Mouse (Mus musculus) heart, embryonic 15.5 days (tissue): ENCODE measurements around the gene Vat1. TPM values are rescaled to one million over a fixed set of nuclear protein-coding genes. Genes with fewer than 3 reads are reported as not detected.
A peak's percentile ranks its signal among the peaks of the same experiment; 100 is the strongest.
"Not testable (repeated sequence)": the region's sequence is repeated elsewhere in the genome, so short reads cannot be mapped to it uniquely, and the experiment has no call there.

Source experiments
- ATAC-seq: fragments of 200-750 bp; cut with Nextera tagmentation; replicated peaks from 2 replicates; pipeline ENCODE4 v1.8.0; 2017; ENCODE audit warnings: low read depth, moderate TSS enrichment; ENCODE audit not compliant: insufficient number of reproducible peaks, insufficient read depth, low FRiP score
- H3K27ac ChIP-seq: fragments of 300-500 bp; sonication (generic); 2 replicates; pipeline ENCODE4 v1.5.1; 2015; ENCODE audit warnings: mild to moderate bottlenecking, inconsistent platforms
- H3K27me3 ChIP-seq: fragments of 300-500 bp; sonication (generic); 2 replicates; pipeline ENCODE4 v1.6.1; 2015; ENCODE audit warnings: inconsistent platforms
- H3K36me3 ChIP-seq: fragments of 300-500 bp; sonication (generic); 2 replicates; pipeline ENCODE4 v1.6.1; 2015; ENCODE audit warnings: mild to moderate bottlenecking, inconsistent platforms
- H3K4me1 ChIP-seq: fragments of 300-500 bp; sonication (generic); replicated peaks from 2 replicates; pipeline ENCODE4 v1.6.1; 2015; ENCODE audit warnings: inconsistent platforms
- H3K4me2 ChIP-seq: fragments of 300-500 bp; sonication (generic); 2 replicates; pipeline ENCODE4 v1.6.1; 2015; ENCODE audit warnings: inconsistent platforms, mild to moderate bottlenecking, moderate library complexity
- H3K4me3 ChIP-seq: fragments of 300-500 bp; sonication (generic); 2 replicates; pipeline ENCODE4 v1.5.1; 2015; ENCODE audit warnings: mild to moderate bottlenecking, inconsistent platforms
- H3K9ac ChIP-seq: fragments of 300-500 bp; sonication (generic); 2 replicates; pipeline ENCODE4 v1.6.1; 2015; ENCODE audit warnings: mild to moderate bottlenecking, inconsistent platforms
- H3K9me3 ChIP-seq: fragments of 300-500 bp; sonication (generic); replicated peaks from 2 replicates; pipeline ENCODE4 v1.6.1; 2016; ENCODE audit warnings: inconsistent platforms
- WGBS: fragments of 180-500 bp; shearing (Covaris S2); methylation state at CpG from one replicate; pipeline ENCODE4 v1.1.7; 2015; ENCODE audit warnings: mixed read lengths; 5-methylcytosine and 5-hydroxymethylcytosine counted together
- polyA plus RNA-seq: library from polyadenylated mRNA; unstranded; fragments of >200 nt; fragmentation: Nextera tagmentation; extraction: Ambion mirVana; gene quantifications from 2 replicates; pipeline ENCODE4 v1.2.1, GENCODE M21; 2015

Gene Vat1
- polyA plus RNA-seq, 1 experiment from 2014 or later: 30.2 TPM

DNA sequence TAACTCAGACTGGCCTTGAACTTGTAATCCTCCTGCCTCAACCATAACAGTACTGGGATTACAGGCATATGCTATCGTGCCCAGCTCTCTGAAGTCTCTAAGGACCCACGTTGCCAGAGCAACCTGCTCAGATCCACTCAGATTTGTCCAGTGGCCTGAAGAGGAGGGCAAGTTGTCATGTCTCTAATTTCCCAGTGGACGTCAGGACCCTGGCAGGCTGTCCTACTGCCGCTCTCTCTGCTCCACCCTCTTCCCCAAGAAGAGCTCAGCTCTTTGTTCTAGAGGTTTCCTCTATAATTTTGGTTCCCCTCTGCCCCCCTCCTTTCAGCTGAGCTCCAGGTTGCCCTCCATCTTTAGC, 11.1 kb upstream of the Vat1 start:
- Histone ChIP-seq H3K36me3 (no peaks in the 10 kb centered on the region), H3K4me2 (no peak overlapping the region), H3K9ac (no peak overlapping the region), H3K27me3 (no peaks in the 10 kb centered on the region), H3K4me1 (peaks cover 20% of the 10 kb centered on the region), H3K9me3 (no peaks in the 10 kb centered on the region), H3K4me3 (no peak overlapping the region), H3K27ac (no peak overlapping the region)
- 66% methylated on average over 4 of the region's 4 CpGs for WGBS
- no peak for ATAC-seq

DNA sequence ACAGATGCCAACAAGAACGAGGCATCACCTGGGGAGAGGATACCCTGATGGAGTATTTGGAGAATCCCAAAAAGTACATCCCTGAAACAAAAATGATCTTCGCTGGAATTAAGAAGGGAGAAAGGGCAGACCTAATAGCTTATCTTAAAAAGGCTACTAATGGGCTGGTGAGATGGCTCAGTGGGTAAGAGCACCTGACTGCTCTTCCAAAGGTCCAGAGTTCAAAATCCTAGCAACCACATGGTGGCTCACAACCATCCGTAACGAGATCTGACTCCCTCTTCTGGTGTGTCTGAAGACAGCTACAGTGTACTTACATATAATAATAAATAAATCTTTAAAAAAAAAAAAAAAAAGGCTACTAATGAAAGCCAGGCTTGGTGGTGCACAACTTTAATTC, 10.3 kb upstream of the Vat1 start:
- H3K4me2 ChIP-seq, H3K9me3 ChIP-seq, H3K27ac ChIP-seq, ATAC-seq, H3K9ac ChIP-seq, H3K27me3 ChIP-seq, H3K36me3 ChIP-seq, H3K4me3 ChIP-seq: not testable (repeated sequence)
- WGBS: 86% methylated on average over 4 of the region's 4 CpGs
- H3K4me1 ChIP-seq: peaks cover 17% of the 10 kb centered on the region

DNA sequence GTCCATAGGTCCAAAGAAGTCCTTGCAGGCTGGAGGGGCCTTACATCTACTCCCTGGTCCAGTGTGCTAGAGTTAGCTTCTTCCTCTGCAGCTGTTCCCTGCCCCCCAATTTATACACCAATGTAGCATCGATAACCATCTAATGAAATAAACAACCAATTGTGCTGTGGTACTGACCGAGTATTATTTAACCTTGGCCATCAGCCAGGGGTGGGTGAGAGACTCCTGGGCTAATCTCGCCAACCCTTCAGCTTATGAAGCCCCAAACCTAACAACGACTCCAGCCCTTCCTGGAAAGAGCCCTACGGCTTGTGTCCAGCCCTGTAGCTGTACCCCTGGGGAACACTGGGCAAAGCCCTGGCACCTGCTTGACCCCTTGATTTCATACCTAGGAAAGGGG, 8.3 kb upstream of the Vat1 start:
- no peaks in the 10 kb centered on the region for H3K27me3 ChIP-seq
- WGBS: 62% methylated on average over 5 of the region's 5 CpGs
- no peak overlapping the region for H3K4me2 ChIP-seq
- no peak overlapping the region for H3K27ac ChIP-seq
- no peaks in the 10 kb centered on the region for H3K36me3 ChIP-seq
- H3K9me3 ChIP-seq: no peaks in the 10 kb centered on the region
- no peak overlapping the region for H3K9ac ChIP-seq
- ATAC-seq: no peak
- H3K4me1 ChIP-seq: peaks cover 8% of the 10 kb centered on the region
- H3K4me3 ChIP-seq: no peak overlapping the region

DNA sequence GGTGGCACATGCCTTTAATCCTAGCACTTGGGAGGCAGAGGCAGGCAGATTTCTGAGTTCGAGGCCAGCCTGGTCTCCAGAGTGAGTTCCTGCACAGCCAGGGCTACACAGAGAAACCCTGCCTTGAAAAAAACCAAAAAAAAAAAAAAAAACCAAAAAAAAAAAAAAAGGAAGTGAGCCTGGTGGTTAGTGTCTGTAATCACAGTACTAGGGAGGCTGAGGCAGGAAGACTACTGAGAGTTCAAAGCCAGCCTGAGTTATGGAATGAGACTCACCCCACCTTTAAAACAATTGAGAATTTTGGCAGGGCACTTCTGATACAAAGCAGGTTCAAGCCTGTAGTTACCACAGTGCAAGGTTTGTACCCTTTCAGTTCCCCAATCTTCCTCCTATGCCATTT, 7.7 kb upstream of the Vat1 start:
- not testable (repeated sequence) for ATAC-seq, H3K27me3 ChIP-seq, H3K9me3 ChIP-seq, H3K36me3 ChIP-seq, H3K4me3 ChIP-seq, H3K4me1 ChIP-seq, H3K27ac ChIP-seq, H3K9ac ChIP-seq, H3K4me2 ChIP-seq
- WGBS: 55% methylated on average over 1 of the region's 1 CpGs

DNA sequence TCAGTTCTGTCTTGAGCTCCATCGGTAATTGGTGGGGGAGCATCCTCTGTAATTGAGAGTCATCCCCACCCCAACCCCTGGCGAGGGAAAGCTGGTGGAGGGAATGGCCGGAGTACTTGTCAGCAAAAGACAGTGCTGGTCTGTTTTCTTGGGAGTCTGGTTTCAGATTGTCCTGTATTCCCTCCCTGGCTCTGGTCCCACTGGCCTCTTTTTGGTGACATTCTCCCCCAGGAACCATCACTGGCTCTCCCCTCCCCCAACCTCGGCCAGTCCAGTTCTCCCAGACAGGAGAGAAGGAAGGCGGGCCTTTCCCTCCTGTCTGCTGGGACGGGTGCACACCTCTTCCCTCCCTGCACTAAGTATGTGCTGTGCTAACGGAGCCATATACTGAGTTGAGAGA, 6.3 kb upstream of the Vat1 start:
- ATAC-seq: no peak
- Histone ChIP-seq H3K4me3 (no peak overlapping the region), H3K27me3 (no peaks in the 10 kb centered on the region), H3K36me3 (no peaks in the 10 kb centered on the region), H3K9me3 (no peaks in the 10 kb centered on the region), H3K27ac (no peak overlapping the region), H3K4me1 (peaks cover 16% of the 10 kb centered on the region), H3K9ac (no peak overlapping the region), H3K4me2 (no peak overlapping the region)
- 47% methylated on average over 7 of the region's 7 CpGs for WGBS

DNA sequence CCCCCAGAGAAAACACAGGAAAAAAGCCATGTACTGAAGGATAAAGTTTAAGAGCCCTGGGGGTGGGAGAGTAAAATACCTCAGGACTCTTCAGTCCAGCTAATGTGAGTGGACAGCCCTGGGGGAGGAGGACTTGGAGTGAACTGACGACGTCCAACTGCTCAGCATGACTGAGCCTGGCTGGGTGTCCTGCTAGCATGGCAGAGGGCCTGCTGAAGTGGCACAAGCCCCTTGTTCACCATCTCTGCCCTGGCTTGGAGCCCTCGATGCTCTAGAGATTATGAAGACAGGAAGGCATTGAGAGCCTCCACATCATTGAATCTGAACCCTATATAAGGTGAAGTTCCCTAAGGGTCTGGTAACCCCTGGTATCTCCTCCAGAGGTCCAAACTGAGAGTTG, 5.9 kb upstream of the Vat1 start:
- H3K9me3 ChIP-seq: no peaks in the 10 kb centered on the region
- peaks cover 20% of the 10 kb centered on the region for H3K4me1 ChIP-seq
- no peaks in the 10 kb centered on the region for H3K36me3 ChIP-seq
- H3K4me2 ChIP-seq: no peak overlapping the region
- no peak overlapping the region for H3K27ac ChIP-seq
- no peak overlapping the region for H3K4me3 ChIP-seq
- ATAC-seq: no peak
- H3K9ac ChIP-seq: no peak overlapping the region
- 44% methylated on average over 3 of the region's 3 CpGs for WGBS
- no peaks in the 10 kb centered on the region for H3K27me3 ChIP-seq

DNA sequence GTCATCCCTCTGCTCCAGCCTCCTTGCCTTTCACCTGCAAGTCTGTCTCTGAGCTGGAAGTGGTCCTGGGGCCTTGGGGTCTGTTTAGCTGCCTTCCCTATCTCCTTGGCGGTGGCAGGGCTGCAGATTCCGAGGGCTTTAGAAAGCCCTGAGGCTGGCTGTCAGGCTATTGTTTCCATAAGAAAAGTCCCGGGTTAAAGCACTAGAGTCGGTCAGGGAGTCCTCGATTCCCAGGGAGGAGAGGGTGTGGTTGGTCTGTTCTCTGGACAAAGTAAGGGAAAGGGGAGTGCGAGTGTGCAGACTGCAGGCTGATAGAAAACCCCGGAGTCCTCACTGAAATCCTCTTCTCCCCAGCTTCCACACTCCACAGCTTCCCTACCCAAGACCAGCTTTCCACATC, 4.2 kb upstream of the Vat1 start:
- H3K4me2 ChIP-seq: no peak overlapping the region

DNA sequence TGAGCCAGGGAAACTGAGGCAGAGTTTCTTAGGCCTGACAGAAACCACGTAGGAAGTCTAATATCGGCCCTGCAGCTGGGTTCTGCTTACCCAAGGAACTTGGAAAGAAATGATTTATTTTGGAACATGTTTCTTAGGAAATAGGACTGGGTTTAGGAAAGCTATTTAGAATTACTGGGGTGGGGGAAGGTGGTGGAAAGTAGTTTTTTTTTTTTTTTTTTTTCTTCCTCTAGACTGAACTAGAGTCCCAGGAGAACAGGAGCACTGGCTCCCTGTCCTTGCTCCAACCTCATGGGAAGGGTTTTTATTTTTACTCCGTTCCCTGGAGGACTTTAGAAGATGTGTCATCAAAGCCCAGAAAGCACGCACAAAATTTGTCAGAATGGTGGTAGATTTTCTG, 3.1 kb upstream of the Vat1 start:
- H3K4me2 ChIP-seq: peak overlapping the region; percentile 88
- H3K4me1 ChIP-seq: peaks cover 36% of the 10 kb centered on the region
- ATAC-seq: no peak
- no peak overlapping the region for H3K27ac ChIP-seq
- 64% methylated on average over 4 of the region's 4 CpGs for WGBS
- no peaks in the 10 kb centered on the region for H3K36me3 ChIP-seq
- H3K9ac ChIP-seq: peak overlapping the region; percentile 78
- no peaks in the 10 kb centered on the region for H3K27me3 ChIP-seq
- peak overlapping the region; percentile 84 for H3K4me3 ChIP-seq
- no peaks in the 10 kb centered on the region for H3K9me3 ChIP-seq

More for the DNA sequence above, 4.2 kb upstream of the Vat1 start:
- H3K9ac ChIP-seq: no peak overlapping the region
- H3K9me3 ChIP-seq: no peaks in the 10 kb centered on the region
- H3K4me3 ChIP-seq: no peak overlapping the region
- no peaks in the 10 kb centered on the region for H3K36me3 ChIP-seq
- WGBS: 32% methylated on average over 7 of the region's 7 CpGs
- H3K27me3 ChIP-seq: no peaks in the 10 kb centered on the region
- ATAC-seq: no peak
- H3K4me1 ChIP-seq: peaks cover 28% of the 10 kb centered on the region
- H3K27ac ChIP-seq: no peak overlapping the region

DNA sequence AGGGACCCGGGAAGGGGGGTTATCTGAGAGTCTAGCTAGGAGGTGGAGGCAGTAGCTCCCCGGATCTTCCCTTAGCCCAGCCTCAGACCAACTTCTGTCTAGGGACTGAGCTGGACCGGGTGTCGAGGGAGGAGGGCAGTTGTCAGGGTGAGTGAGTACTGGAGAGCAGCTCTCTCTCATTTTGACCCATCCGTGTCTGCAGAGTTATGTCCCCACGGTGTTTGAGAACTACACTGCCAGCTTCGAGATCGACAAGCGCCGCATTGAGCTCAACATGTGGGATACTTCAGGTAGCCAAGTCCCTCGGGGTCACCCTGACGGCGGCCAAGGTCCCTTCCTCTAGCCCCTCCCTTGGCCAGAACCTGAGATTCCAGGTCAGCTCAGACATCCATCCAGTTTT, 2.7 kb upstream of the Vat1 start:
- 9% methylated on average over 13 of the region's 13 CpGs for whole genome bisulfite sequencing
- Histone ChIP-seq H3K4me3 (peak overlapping the region; percentile 84), H3K4me1 (peaks cover 40% of the 10 kb centered on the region), H3K27ac (no peak overlapping the region), H3K36me3 (no peaks in the 10 kb centered on the region), H3K4me2 (peak overlapping the region; percentile 88), H3K27me3 (no peaks in the 10 kb centered on the region), H3K9me3 (no peaks in the 10 kb centered on the region), H3K9ac (peak overlapping the region; percentile 78)
- ATAC-seq: no peak

DNA sequence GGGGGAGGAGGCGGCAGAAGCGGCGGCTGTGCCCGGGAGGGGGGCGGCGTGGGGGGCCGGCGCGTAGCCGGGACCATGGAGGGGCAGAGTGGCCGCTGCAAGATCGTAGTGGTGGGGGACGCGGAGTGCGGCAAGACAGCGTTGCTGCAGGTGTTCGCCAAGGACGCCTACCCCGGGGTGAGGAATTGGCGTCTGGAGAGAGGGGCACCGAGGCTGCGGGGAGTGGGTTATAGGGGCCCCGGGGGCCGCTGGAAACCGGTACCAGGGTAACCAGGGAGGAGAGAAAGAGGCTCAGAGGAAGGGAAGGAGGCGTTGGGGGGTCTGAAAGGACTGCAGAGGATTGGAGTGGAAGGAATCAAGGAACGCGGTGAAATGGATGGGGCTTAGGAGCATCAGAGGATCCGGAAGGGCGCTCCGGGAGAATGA, 2.2 kb upstream of the Vat1 start:
- H3K4me1 ChIP-seq: peaks cover 44% of the 10 kb centered on the region
- peak; percentile 2; the same call in 1 of the 2 replicates for ATAC-seq
- H3K36me3 ChIP-seq: no peaks in the 10 kb centered on the region
- WGBS: under 1% methylated on average over 30 of the region's 31 CpGs
- no peaks in the 10 kb centered on the region for H3K27me3 ChIP-seq
- peak overlapping the region; percentile 84 for H3K4me3 ChIP-seq
- H3K27ac ChIP-seq: peak overlapping the region; percentile 53
- H3K4me2 ChIP-seq: peak overlapping the region; percentile 88
- no peaks in the 10 kb centered on the region for H3K9me3 ChIP-seq
- H3K9ac ChIP-seq: peak overlapping the region; percentile 78

DNA sequence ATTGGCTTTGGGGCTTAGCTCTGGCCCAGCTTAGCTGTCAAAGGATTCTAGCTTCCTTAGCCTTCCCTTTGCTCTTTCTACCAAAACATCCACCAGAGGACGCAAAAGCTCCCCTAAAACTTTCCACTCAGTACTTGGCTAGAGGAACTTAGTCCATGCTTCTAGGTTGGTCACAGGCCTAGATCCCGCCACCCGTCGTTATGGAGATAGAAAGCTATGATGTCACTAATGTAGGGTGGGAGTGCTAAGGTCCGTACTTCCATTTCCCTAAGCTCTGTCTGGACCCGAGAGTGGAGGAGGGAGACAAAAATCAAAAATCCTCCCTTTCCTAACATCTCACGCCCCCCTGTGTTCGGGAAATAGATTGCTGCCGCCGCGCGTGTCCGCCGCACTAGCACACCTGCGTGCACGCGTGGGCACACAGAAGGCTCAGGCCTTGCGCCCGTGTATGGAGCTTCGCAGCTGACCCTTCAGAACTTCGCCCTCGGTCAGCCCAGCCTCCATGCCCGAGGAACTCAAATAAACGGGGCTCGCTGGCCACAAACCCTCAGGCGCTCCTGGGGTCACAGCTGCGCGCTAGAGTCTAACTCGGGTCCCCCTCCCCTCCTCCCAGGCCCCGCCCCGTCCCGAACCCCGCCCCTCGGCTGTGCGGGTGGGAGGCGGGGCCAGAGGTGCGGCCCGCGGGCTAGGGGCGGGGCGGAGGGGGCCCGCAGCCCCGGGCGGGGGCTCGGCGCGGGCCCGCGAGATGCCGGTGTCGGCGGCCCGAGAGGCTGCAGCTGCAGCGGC, 1.6 kb upstream of the Vat1 start:
- Histone ChIP-seq H3K9me3 (no peaks in the 10 kb centered on the region), H3K9ac (peak overlapping the region; percentile 78), H3K36me3 (peaks cover under 1% of the 10 kb centered on the region; the same call in 1 of the 2 replicates), H3K4me1 (peaks cover 50% of the 10 kb centered on the region), H3K27me3 (no peaks in the 10 kb centered on the region), H3K4me2 (peak overlapping the region; percentile 88), H3K4me3 (peak overlapping the region; percentile 84), H3K27ac (peak overlapping the region; percentile 53)
- WGBS: under 1% methylated on average over 53 of the region's 54 CpGs
- ATAC-seq: peak; percentile 83

DNA sequence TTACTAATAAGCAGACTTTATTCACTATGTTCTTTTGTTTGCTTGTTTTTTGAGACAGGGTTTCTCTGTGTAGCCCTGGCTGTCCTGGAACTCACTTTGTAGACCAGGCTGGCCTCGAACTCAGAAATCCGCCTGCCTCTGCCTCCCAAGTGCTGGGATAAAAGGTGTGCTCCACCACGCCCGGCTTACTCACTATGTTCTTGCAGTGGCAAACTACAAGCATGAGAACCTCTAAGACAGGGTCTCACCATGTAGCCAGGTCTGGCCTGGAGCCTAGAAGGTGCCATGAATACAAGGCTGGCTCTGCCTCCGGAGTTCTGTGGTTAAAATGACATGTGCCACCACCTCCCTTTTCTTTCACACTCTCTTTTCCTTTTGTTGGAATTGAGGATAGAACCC, 521 bp upstream of the Vat1 start:
- H3K27me3 ChIP-seq, H3K9me3 ChIP-seq, ATAC-seq, H3K27ac ChIP-seq: not testable (repeated sequence)
- Histone ChIP-seq H3K9ac (peak overlapping the region; percentile 78; the same call in 1 of the 2 replicates), H3K4me2 (peak overlapping the region; percentile 93), H3K4me1 (peaks cover 53% of the 10 kb centered on the region), H3K36me3 (peaks cover 11% of the 10 kb centered on the region), H3K4me3 (peak overlapping the region; percentile 91)
- 60% methylated on average over 5 of the region's 5 CpGs for WGBS
